Mouse (Mus musculus) ES-E14 (cell line): Measurements from ENCODE around the gene Eif4ebp2.

Source experiments
- CHD2 ChIP-seq: IDR thresholded peaks from 2 replicates; pipeline ENCODE4 v1.6.1; 2014; ENCODE audit warnings: mild to moderate bottlenecking, low read depth, low read length, inconsistent platforms
- HCFC1 ChIP-seq: IDR thresholded peaks from 2 replicates; pipeline ENCODE4 v1.6.1; 2012; ENCODE audit warnings: low read length, inconsistent platforms, borderline replicate concordance; ENCODE audit not compliant: insufficient read depth
- ZC3H11A ChIP-seq: IDR thresholded peaks from 2 replicates; pipeline ENCODE4 v1.6.1; 2012; ENCODE audit warnings: low read depth, mild to moderate bottlenecking, inconsistent platforms, low read length, borderline replicate concordance

GRCm38 (mm10) chr10:61474344-61474743, 21.9 kb upstream of the Eif4ebp2 start:
- no peak for TF ChIP-seq ZC3H11A
- TF ChIP-seq HCFC1, result no peak
- TF ChIP-seq CHD2, result no peak
